Mouse (Mus musculus) layer of hippocampus, adult 11-12 months (tissue): ENCODE measurements at regions not wholly inside any gene's neighbourhood (a gene's known extent, or its start where the extent isn't known, plus 50 kb on each side); places are given as distances from the start of the nearest gene placed in this dataset.
A peak's percentile ranks its signal among the peaks of the same experiment; 100 is the strongest.

Experiments
- DNase-seq: peaks from one replicate; pipeline ENCODE4 v3.0.0; 2022; ENCODE audit warnings: low spot score

- DNase-seq: no peak
Measured at GRCm38 (mm10) chr15:13765411-13765810, 591.9 kb upstream of the Cdh6 start.

- DNase-seq: no peak
Measured at GRCm38 (mm10) chr15:13764587-13764986, 591.1 kb upstream of the Cdh6 start.

DNA sequence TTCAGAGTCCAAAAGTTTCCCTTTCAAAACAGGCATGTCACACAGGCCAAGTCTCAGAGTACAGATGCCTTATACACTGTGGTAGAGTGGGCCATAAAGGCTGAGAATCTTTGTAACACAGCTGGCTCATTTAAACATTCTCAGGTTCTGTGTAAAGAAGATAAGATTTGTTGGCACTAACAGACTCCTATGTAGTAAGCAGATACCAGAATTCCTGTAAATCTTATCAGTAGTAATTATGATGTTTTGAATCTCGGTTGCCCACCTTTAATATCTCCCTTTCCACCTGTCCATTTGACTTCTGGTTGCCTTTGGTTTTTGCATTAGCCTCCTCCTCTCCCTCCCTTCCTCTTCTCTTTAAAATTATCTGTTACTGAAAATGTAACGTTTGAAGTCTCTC is 573.1 kb upstream of the Cdh6 start:
- DNase-seq: no peak

DNA sequence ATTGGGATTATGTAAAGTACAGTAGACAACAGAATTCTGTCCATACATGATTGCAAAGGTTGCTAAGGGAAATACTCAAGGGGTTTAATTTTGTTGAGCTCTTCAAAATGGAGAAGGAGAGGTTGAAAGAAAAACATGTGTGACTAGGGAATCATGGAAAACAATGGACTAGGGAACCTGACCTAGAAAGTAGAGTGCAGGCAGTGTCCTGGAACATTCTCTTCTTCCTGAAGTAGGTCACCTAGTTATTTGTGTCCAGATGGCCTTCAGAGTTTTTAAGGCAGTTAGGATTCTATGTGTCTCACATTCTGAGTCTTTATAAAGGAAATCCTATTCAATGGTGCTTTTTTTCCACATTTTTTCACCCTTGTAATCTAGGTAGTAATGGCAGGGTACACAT is 532.8 kb upstream of the Cdh6 start:
- no peak for DNase-seq

GRCm38 (mm10) chr15:13705187-13705586 is 531.7 kb upstream of the Cdh6 start:
- no peak for DNase-seq

DNA sequence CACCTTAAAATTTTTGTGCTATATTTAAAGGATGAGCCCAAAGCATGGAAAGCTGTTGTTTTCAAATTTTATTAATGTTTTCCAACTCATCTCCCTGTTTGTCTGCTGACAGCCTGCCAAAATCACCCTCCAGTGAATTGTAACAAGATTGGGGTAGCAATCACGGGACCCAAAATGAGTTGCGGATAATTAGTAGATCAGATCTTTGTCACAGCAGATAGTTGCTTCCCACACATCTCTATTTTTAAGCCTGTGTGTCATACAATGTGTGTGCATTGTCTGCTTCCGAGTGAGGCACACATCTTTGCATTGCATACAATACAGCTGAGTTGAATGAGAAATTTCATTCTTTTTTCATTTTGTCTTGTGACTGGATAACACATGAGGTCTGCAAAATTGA is 494.7 kb upstream of the Cdh6 start:
- peak; percentile 42 for DNase-seq

DNA sequence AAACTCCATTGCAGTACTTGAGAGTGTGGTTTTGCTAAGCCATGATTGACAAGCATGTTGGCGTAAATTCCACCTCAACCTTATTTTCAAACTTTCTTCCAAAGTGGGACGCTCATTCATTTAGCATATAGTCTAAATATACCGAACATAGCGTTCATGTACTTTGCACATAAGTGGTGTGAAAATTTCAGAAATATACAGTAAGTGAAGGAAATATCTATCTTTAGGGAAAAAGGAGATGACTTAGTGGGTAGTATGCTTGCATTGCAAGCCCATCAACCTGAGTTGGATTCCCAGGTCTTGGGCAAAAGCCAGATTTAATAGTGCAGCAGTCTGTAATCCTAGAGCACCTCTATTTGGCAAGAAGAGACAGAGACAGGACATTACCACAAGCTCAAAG is 493.8 kb upstream of the Cdh6 start:
- no peak for DNase-seq

DNA sequence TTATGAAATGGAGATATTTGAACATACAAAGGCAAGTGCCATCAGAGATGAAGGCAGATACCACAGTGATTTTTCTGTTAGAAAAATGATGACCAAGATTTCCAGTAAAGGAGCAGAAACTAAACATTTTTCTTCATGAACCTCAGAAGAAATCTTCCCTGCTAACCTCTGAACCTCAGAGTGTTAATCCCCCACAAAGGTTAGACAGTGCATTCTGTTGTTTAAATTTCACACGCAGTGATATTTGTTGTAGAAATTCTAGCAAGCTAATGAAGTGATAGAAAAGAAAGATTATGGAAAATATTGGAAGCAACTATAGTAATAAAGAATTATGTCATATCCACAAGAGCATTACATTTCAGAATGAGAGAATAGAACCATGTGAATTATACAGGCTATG is 488.8 kb upstream of the Cdh6 start:
- DNase-seq: no peak

DNA sequence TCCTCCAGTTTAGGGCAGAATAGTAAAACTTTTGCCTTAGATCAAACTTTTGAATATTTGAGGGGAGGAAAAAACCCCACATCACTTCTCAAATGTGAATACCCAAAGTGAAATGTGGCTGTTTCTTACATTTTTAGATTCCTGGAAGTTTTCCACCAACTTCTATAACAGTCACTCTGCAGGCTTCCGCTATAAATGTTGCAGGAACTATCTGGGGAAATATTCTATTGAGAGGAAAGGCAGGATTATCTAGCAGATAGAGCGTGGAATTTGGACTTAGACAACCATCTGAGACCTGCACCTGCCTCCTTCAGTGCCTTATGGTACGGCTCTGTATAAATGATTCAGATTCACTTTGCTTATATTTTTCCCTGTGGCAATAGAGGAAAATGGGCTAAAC is 481.6 kb upstream of the Cdh6 start:
- DNase-seq: no peak

GRCm38 (mm10) chr15:13635346-13635940 is 462.0 kb upstream of the Cdh6 start:
- no peak for DNase-seq

DNA sequence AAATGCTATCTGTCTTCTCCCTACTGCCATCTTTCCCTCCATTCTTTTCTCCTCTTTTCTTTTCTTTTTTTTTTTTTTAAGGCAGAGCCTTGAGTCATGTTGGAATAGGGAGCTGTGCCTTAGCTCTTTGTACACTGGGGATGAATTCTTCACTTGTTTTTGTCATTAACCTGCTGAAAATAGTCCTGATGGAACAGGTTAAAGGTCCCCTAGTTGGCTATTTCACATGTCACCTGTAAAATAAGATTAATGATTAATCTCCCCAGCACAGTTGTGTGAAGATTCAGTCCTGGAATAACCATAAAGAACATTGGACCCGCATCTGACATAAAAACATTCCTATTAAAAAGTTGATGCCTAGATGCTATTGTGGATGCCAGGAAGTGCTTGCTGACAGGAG is 428.7 kb upstream of the Cdh6 start:
- no peak for DNase-seq

DNA sequence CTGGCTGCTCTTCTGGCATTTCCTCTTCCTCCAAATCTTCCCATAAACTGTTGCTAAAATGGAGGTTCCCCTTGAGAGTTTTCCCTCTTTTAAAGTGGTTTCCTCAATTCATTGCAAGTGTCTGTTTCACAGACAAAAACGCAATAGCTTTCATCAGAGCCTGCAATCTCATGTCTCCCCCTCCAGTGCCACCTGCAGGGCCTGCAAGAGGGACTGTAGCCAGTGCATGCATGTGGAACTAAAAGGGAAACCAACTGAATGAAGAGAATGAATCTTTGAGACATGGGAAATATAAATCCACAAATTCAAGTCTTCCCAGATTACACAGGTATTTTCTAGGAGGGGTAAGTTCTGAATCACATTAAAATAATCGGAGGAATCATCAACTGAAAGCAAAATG is 424.4 kb upstream of the Cdh6 start:
- no peak for DNase-seq

DNA sequence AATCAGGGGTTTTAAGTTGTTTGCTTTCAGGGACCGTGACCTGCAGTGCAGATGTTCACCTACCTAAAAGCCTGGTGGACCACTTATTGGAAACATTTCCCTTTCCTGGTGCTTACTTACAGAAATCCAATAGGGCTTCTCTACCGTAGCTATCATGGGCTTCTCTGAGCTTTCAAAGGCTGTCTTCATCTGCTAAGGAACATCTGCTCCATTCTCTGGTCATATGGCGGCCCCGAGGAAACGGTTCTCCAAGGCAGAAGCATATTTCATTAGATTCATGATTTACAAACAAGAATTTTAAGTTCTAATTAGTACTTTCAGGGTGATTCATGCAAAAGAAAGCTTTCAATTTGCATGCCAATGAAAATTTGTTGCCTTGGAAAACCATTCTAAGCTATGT is 420.3 kb upstream of the Cdh6 start:
- DNase-seq: peak; percentile 26

DNA sequence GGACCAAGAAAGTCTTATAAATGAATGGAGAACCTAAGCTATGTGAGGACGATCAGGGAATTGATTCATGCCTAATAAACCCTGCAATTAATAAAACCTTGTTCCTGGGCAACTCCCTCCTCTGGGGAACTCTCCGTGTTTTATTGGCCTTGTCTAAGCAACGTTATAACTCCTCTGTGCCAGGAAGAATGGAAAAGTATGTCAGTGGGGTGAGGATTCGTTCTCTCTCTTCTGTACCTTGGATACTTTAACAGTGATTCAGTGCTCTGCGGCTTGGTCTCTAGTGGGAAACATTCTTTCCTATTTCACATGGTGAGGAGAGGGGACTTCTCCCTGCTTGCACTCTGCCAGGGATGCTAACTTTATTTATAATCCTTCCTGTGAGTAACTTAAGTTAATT is 417.4 kb upstream of the Cdh6 start:
- DNase-seq: no peak

DNA sequence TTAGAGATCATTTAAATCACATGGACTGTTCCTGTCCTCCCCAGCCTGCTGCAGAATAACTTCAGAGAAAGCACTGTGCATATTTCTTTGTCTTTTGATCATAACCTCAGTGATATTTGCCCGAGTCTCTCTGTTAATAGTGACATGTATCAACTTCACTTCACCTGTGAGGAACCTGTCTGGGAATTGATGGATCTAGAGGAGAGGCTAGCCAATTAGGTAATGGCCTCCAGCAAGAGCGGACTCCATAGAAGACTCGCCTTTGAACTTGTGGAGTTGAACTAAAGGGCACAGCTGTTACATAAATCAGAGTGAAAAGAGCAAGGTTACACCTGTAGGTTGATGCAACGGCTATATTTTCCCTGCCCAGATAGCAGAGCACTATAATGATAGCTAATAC is 409.8 kb upstream of the Cdh6 start:
- no peak for DNase-seq

GRCm38 (mm10) chr15:13582134-13582533 is 408.7 kb upstream of the Cdh6 start:
- no peak for DNase-seq

DNA sequence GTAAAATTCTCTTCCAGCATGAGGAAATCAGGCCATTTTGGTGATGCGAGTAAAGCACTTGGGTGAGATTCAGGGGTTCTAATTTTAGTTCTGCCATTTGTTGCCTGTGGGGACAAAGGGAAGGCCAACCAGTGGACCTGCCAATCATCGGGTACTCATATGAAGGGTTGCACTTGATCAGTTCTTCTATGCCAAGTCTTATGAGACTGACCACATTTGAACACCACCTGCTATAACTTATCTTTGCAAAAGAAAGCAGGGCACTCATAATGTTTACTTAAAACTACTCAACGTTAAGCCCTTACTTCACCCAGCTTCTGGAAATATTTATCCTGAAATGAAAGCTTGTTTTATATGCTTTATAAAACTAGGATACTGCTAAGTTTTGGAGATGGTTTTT is 400.1 kb upstream of the Cdh6 start:
- no peak for DNase-seq

GRCm38 (mm10) chr15:13560920-13561319 is 387.4 kb upstream of the Cdh6 start:
- no peak for DNase-seq

GRCm38 (mm10) chr15:13549207-13549837 is 375.8 kb upstream of the Cdh6 start:
- no peak for DNase-seq

- DNase-seq: no peak
Measured at GRCm38 (mm10) chr15:13540026-13540425, 366.6 kb upstream of the Cdh6 start.

- DNase-seq: no peak
Measured at GRCm38 (mm10) chr15:13534017-13534416, 360.5 kb upstream of the Cdh6 start.

DNA sequence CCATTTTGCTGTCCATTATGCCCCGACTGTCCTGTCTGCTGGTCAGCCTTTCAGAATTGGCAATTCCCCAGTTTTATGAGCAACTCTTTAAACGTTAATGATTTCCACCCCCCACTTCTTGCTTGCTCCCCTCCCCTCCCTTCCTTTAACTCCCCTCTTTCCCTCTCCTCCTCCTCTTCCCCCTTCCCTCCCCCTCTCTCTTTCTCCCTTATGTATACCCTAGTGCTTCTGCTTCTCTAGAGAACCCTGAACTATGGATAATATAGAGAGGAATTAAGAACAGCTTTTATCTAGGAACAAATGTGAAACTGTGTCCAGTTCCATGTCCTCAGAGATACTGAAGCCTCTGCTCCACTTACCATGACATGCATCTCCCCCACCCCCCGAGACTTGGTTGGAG is 356.5 kb upstream of the Cdh6 start:
- DNase-seq: no peak

- no peak for DNase-seq
Measured at GRCm38 (mm10) chr15:13529050-13529449, 355.6 kb upstream of the Cdh6 start.
